Mouse (Mus musculus): ENCODE measurements around the gene Cnot6l. TPM values are rescaled to one million over a fixed set of nuclear protein-coding genes. Genes with fewer than 3 reads are reported as not detected.

Gene Cnot6l
- polyA plus RNA-seq, 1 experiment from 2014 or later = 20.4 TPM

- no peak overlapping the region for H3K27ac ChIP-seq
- H3K9me3 ChIP-seq = no peaks in the 10 kb centered on the region
- no peaks in the 10 kb centered on the region for H3K4me1 ChIP-seq
- H3K36me3 ChIP-seq = no peaks in the 10 kb centered on the region
- no peak overlapping the region for H3K4me2 ChIP-seq
- no peak overlapping the region for H3K9ac ChIP-seq
- H3K4me3 ChIP-seq = no peak overlapping the region
- no peaks in the 10 kb centered on the region for H3K27me3 ChIP-seq
- no peak for ATAC-seq (ENCODE audit: insufficient number of reproducible peaks, insufficient read depth, low FRiP score, low TSS enrichment, low read depth)
- 50% methylated on average over 2 of the region's 2 CpGs for WGBS
These were observed 20.0 kb upstream of the Cnot6l start for GRCm38 (mm10) chr5:96183987-96184386.

GRCm38 (mm10) chr5:96183211-96183610 lies 19.2 kb upstream of the Cnot6l start:
- no peak for ATAC-seq (ENCODE audit: insufficient number of reproducible peaks, insufficient read depth, low FRiP score, low TSS enrichment, low read depth)
- H3K4me2 ChIP-seq = no peak overlapping the region
- H3K36me3 ChIP-seq = no peaks in the 10 kb centered on the region
- no peak overlapping the region for H3K4me3 ChIP-seq
- no peaks in the 10 kb centered on the region for H3K9me3 ChIP-seq
- H3K4me1 ChIP-seq = no peaks in the 10 kb centered on the region
- 0 out of 2 replicates have a peak, but pooled peaks cover 2% of the 10 kb centered on the region for H3K27me3 ChIP-seq
- WGBS = 80% methylated on average over 2 of the region's 2 CpGs
- no peak overlapping the region for H3K9ac ChIP-seq
- no peak overlapping the region for H3K27ac ChIP-seq

GRCm38 (mm10) chr5:96176879-96177358 lies 12.9 kb upstream of the Cnot6l start:
- no peak for ATAC-seq (ENCODE audit: insufficient number of reproducible peaks, insufficient read depth, low FRiP score, low TSS enrichment, low read depth)
- Histone ChIP-seq H3K9ac (no peak overlapping the region), H3K4me3 (peak overlapping the region; percentile 34), H3K4me1 (peaks cover 16% of the 10 kb centered on the region), H3K27ac (0 out of 2 replicates have a peak overlapping the region, but pooled peaks have one; percentile 3), H3K4me2 (peak overlapping the region; percentile 57), H3K9me3 (no peaks in the 10 kb centered on the region), H3K27me3 (0 out of 2 replicates have a peak, but pooled peaks cover 2% of the 10 kb centered on the region), H3K36me3 (no peaks in the 10 kb centered on the region)
- 49% methylated on average over 11 of the region's 11 CpGs for WGBS

- peak overlapping the region; percentile 34 for H3K4me3 ChIP-seq
- 11% methylated on average over 9 of the region's 9 CpGs for WGBS
- H3K9ac ChIP-seq = peak overlapping the region; percentile 40; the same call in 1 of the 2 replicates
- H3K9me3 ChIP-seq = no peaks in the 10 kb centered on the region
- peaks cover 16% of the 10 kb centered on the region for H3K4me1 ChIP-seq
- no peaks in the 10 kb centered on the region for H3K36me3 ChIP-seq
- ATAC-seq (ENCODE audit: insufficient number of reproducible peaks, insufficient read depth, low FRiP score, low TSS enrichment, low read depth) = no peak; the same call in 1 of the 2 replicates
- no peak overlapping the region for H3K27ac ChIP-seq
- H3K4me2 ChIP-seq = peak overlapping the region; percentile 57
- H3K27me3 ChIP-seq = 0 out of 2 replicates have a peak, but pooled peaks cover 2% of the 10 kb centered on the region
These were observed 12.2 kb upstream of the Cnot6l start for GRCm38 (mm10) chr5:96176121-96176520.

GRCm38 (mm10) chr5:96171765-96172164 lies 7.8 kb upstream of the Cnot6l start:
- Histone ChIP-seq H3K9me3 (no peaks in the 10 kb centered on the region), H3K27me3 (no peaks in the 10 kb centered on the region), H3K4me1 (peaks cover 9% of the 10 kb centered on the region), H3K4me2 (no peak overlapping the region), H3K36me3 (no peaks in the 10 kb centered on the region), H3K4me3 (no peak overlapping the region), H3K27ac (no peak overlapping the region), H3K9ac (no peak overlapping the region)
- ATAC-seq (ENCODE audit: insufficient number of reproducible peaks, insufficient read depth, low FRiP score, low TSS enrichment, low read depth) = no peak
- 86% methylated on average over 4 of the region's 4 CpGs for WGBS

GRCm38 (mm10) chr5:96170443-96170842 lies 6.5 kb upstream of the Cnot6l start:
- Histone ChIP-seq H3K27me3 (no peaks in the 10 kb centered on the region), H3K27ac (no peak overlapping the region), H3K4me1 (no peaks in the 10 kb centered on the region), H3K36me3 (no peaks in the 10 kb centered on the region), H3K9ac (no peak overlapping the region), H3K9me3 (no peaks in the 10 kb centered on the region), H3K4me2 (no peak overlapping the region), H3K4me3 (no peak overlapping the region)
- WGBS = 72% methylated on average over 3 of the region's 3 CpGs
- ATAC-seq (ENCODE audit: insufficient number of reproducible peaks, insufficient read depth, low FRiP score, low TSS enrichment, low read depth) = no peak

GRCm38 (mm10) chr5:96166761-96167160 lies 2.8 kb upstream of the Cnot6l start:
- Histone ChIP-seq H3K4me2 (no peak overlapping the region), H3K27ac (no peak overlapping the region), H3K36me3 (no peaks in the 10 kb centered on the region), H3K27me3 (no peaks in the 10 kb centered on the region), H3K9me3 (no peaks in the 10 kb centered on the region), H3K4me1 (peaks cover 8% of the 10 kb centered on the region), H3K4me3 (no peak overlapping the region), H3K9ac (no peak overlapping the region)
- WGBS = 85% methylated on average over 2 of the region's 2 CpGs
- ATAC-seq (ENCODE audit: insufficient number of reproducible peaks, insufficient read depth, low FRiP score, low TSS enrichment, low read depth) = no peak

GRCm38 (mm10) chr5:96163396-96164020 lies 463 bp downstream of the Cnot6l start:
- H3K4me3 ChIP-seq = peak overlapping the region; percentile 98
- ATAC-seq (ENCODE audit: insufficient number of reproducible peaks, insufficient read depth, low FRiP score, low TSS enrichment, low read depth) = no peak
- H3K27ac ChIP-seq = peak overlapping the region; percentile 97
- peak overlapping the region; percentile 67 for H3K4me2 ChIP-seq
- no peaks in the 10 kb centered on the region for H3K27me3 ChIP-seq
- H3K9me3 ChIP-seq = no peaks in the 10 kb centered on the region
- no peaks in the 10 kb centered on the region for H3K36me3 ChIP-seq
- peaks cover 16% of the 10 kb centered on the region for H3K4me1 ChIP-seq
- H3K9ac ChIP-seq = peak overlapping the region; percentile 99
- 6% methylated on average over 1 of the region's 1 CpGs for WGBS

- Histone ChIP-seq H3K9me3 (no peaks in the 10 kb centered on the region), H3K36me3 (no peaks in the 10 kb centered on the region), H3K4me2 (peak overlapping the region; percentile 67), H3K27ac (peak overlapping the region; percentile 97), H3K27me3 (no peaks in the 10 kb centered on the region), H3K4me1 (peaks cover 16% of the 10 kb centered on the region), H3K4me3 (peak overlapping the region; percentile 98), H3K9ac (peak overlapping the region; percentile 99)
- peak; percentile 86 for ATAC-seq (ENCODE audit: insufficient number of reproducible peaks, insufficient read depth, low FRiP score, low TSS enrichment, low read depth)
- under 1% methylated on average over 55 of the region's 56 CpGs for WGBS
These were observed 1.3 kb downstream of the Cnot6l start for GRCm38 (mm10) chr5:96162399-96163331.

- peaks cover 16% of the 10 kb centered on the region for H3K4me1 ChIP-seq
- no peaks in the 10 kb centered on the region for H3K9me3 ChIP-seq
- H3K27me3 ChIP-seq = no peaks in the 10 kb centered on the region
- peak; percentile 56 for ATAC-seq (ENCODE audit: insufficient number of reproducible peaks, insufficient read depth, low FRiP score, low TSS enrichment, low read depth)
- peak overlapping the region; percentile 97 for H3K27ac ChIP-seq
- H3K4me2 ChIP-seq = peak overlapping the region; percentile 67
- no peaks in the 10 kb centered on the region for H3K36me3 ChIP-seq
- WGBS = under 1% methylated on average over 78 of the region's 114 CpGs
- peak overlapping the region; percentile 98 for H3K4me3 ChIP-seq
- peak overlapping the region; percentile 99 for H3K9ac ChIP-seq
These were observed 2.2 kb downstream of the Cnot6l start for GRCm38 (mm10) chr5:96161578-96162398.

- H3K4me1 ChIP-seq = peaks cover 16% of the 10 kb centered on the region
- H3K4me3 ChIP-seq = peak overlapping the region; percentile 98
- no peak for ATAC-seq (ENCODE audit: insufficient number of reproducible peaks, insufficient read depth, low FRiP score, low TSS enrichment, low read depth)
- H3K27ac ChIP-seq = peak overlapping the region; percentile 97
- H3K9me3 ChIP-seq = no peaks in the 10 kb centered on the region
- WGBS = 1% methylated on average over 42 of the region's 45 CpGs
- H3K36me3 ChIP-seq = no peaks in the 10 kb centered on the region
- peak overlapping the region; percentile 67 for H3K4me2 ChIP-seq
- H3K27me3 ChIP-seq = no peaks in the 10 kb centered on the region
- peak overlapping the region; percentile 99 for H3K9ac ChIP-seq
These were observed 2.8 kb downstream of the Cnot6l start for GRCm38 (mm10) chr5:96161263-96161577.
